Mouse (Mus musculus) ES-Bruce4 (cell line): Measurements from ENCODE around the gene Noxa1. TPM values are rescaled to one million over a fixed set of nuclear protein-coding genes. Genes with fewer than 3 reads are reported as not detected.

Experiments used
- H3K27ac ChIP-seq: 2 replicates; pipeline ENCODE4 v1.5.1; 2012; ENCODE audit warnings: low read length, inconsistent platforms; ENCODE audit not compliant: insufficient read depth
- H3K27me3 ChIP-seq: 2 replicates; pipeline ENCODE4 v1.6.1; 2012; ENCODE audit warnings: mild to moderate bottlenecking, low read length, inconsistent platforms; ENCODE audit not compliant: control insufficient read depth, poor library complexity, insufficient read depth, severe bottlenecking
- H3K36me3 ChIP-seq: 2 replicates; pipeline ENCODE4 v1.6.1; 2012; ENCODE audit warnings: inconsistent platforms, mild to moderate bottlenecking, low read length, moderate library complexity; ENCODE audit not compliant: control insufficient read depth, poor library complexity, insufficient read depth, severe bottlenecking
- H3K4me1 ChIP-seq: one replicate; pipeline ENCODE4 v1.8.1; 2011; ENCODE audit warnings: low read length; ENCODE audit not compliant: control insufficient read depth, insufficient read depth
- H3K4me3 ChIP-seq: 2 replicates; pipeline ENCODE4 v1.5.1; 2011; ENCODE audit warnings: low read depth, mild to moderate bottlenecking, low read length
- H3K9ac ChIP-seq: 2 replicates; pipeline ENCODE4 v1.6.1; 2012; ENCODE audit warnings: low read depth, mild to moderate bottlenecking, inconsistent platforms; ENCODE audit not compliant: poor library complexity, severe bottlenecking
- H3K9me3 ChIP-seq: replicated peaks from 2 replicates; pipeline ENCODE4 v1.6.1; 2012; ENCODE audit warnings: mild to moderate bottlenecking, low read length, inconsistent platforms; ENCODE audit not compliant: control insufficient read depth, poor library complexity, insufficient read depth, severe bottlenecking
- CTCF ChIP-seq: IDR thresholded peaks from one replicate; pipeline ENCODE4 v1.8.1; 2011; ENCODE audit warnings: low read depth, low read length
- EP300 ChIP-seq: IDR thresholded peaks from 2 replicates; pipeline ENCODE4 v1.6.1; 2011; ENCODE audit warnings: low read depth, low read length; ENCODE audit not compliant: insufficient read depth
- POLR2A ChIP-seq: IDR thresholded peaks from one replicate; pipeline ENCODE4 v1.8.1; 2011; ENCODE audit warnings: low read length; ENCODE audit not compliant: insufficient read depth
- polyA plus RNA-seq: library from polyadenylated mRNA; stranded (reverse); fragments of >200 nt; gene quantifications from 2 replicates; pipeline ENCODE4 v1.2.4, GENCODE M21; 2011; ENCODE audit warnings: low read depth; ENCODE audit not compliant: missing spikeins, insufficient read depth, insufficient read length

The Noxa1 gene
- polyA plus RNA-seq, 1 experiment: not detected

GRCm38 (mm10) chr2:25106045-25106444 is 11.1 kb upstream of the Noxa1 start:
- no peak overlapping the region for H3K9ac ChIP-seq
- H3K27ac ChIP-seq: no peak overlapping the region
- TF ChIP-seq POLR2A: no peak
- no peak for TF ChIP-seq EP300
- no peak for TF ChIP-seq CTCF
- H3K4me3 ChIP-seq: no peak overlapping the region
- H3K4me1 ChIP-seq: no peaks in the 10 kb centered on the region
- H3K27me3 ChIP-seq: no peaks in the 10 kb centered on the region
- H3K36me3 ChIP-seq: no peaks in the 10 kb centered on the region
- H3K9me3 ChIP-seq: no peaks in the 10 kb centered on the region

- Histone ChIP-seq H3K27me3 (no peaks in the 10 kb centered on the region), H3K9ac (no peak overlapping the region), H3K27ac (no peak overlapping the region), H3K4me1 (no peaks in the 10 kb centered on the region), H3K4me3 (no peak overlapping the region), H3K9me3 (no peaks in the 10 kb centered on the region), H3K36me3 (no peaks in the 10 kb centered on the region)
- TF ChIP-seq POLR2A (no peak), EP300 (no peak), CTCF (no peak)
Observed at GRCm38 (mm10) chr2:25104122-25104521, 9.2 kb upstream of the Noxa1 start.

GRCm38 (mm10) chr2:25099703-25100102 is 4.8 kb upstream of the Noxa1 start:
- no peak overlapping the region for H3K27ac ChIP-seq
- no peaks in the 10 kb centered on the region for H3K9me3 ChIP-seq
- H3K9ac ChIP-seq: no peak overlapping the region
- TF ChIP-seq POLR2A (no peak), CTCF (no peak), EP300 (no peak)
- H3K4me3 ChIP-seq: no peak overlapping the region
- no peaks in the 10 kb centered on the region for H3K27me3 ChIP-seq
- no peaks in the 10 kb centered on the region for H3K36me3 ChIP-seq
- no peaks in the 10 kb centered on the region for H3K4me1 ChIP-seq

- Histone ChIP-seq H3K9me3 (no peaks in the 10 kb centered on the region), H3K4me3 (no peak overlapping the region), H3K27me3 (no peaks in the 10 kb centered on the region), H3K4me1 (no peaks in the 10 kb centered on the region), H3K27ac (no peak overlapping the region), H3K36me3 (no peaks in the 10 kb centered on the region), H3K9ac (no peak overlapping the region)
- no peak for TF ChIP-seq POLR2A
- TF ChIP-seq EP300: no peak
- no peak for TF ChIP-seq CTCF
Observed at GRCm38 (mm10) chr2:25098956-25099355, 4.0 kb upstream of the Noxa1 start.

GRCm38 (mm10) chr2:25098005-25098615 is 3.2 kb upstream of the Noxa1 start:
- Histone ChIP-seq H3K9me3 (no peaks in the 10 kb centered on the region), H3K36me3 (no peaks in the 10 kb centered on the region), H3K9ac (no peak overlapping the region), H3K27me3 (no peaks in the 10 kb centered on the region), H3K4me1 (no peaks in the 10 kb centered on the region), H3K27ac (no peak overlapping the region), H3K4me3 (no peak overlapping the region)
- no peak for TF ChIP-seq CTCF
- no peak for TF ChIP-seq EP300
- no peak for TF ChIP-seq POLR2A

- no peaks in the 10 kb centered on the region for H3K36me3 ChIP-seq
- TF ChIP-seq EP300 (no peak), CTCF (no peak), POLR2A (no peak)
- H3K27ac ChIP-seq: no peak overlapping the region
- H3K4me3 ChIP-seq: no peak overlapping the region
- H3K9me3 ChIP-seq: no peaks in the 10 kb centered on the region
- no peaks in the 10 kb centered on the region for H3K27me3 ChIP-seq
- H3K4me1 ChIP-seq: no peaks in the 10 kb centered on the region
- H3K9ac ChIP-seq: no peak overlapping the region
Observed at GRCm38 (mm10) chr2:25094785-25095108, 202 bp downstream of the Noxa1 start.
